Mouse (Mus musculus) left cerebral cortex, adult 18-20 months (tissue): ENCODE data around the gene Ccdc124. TPM values are rescaled to one million over a fixed set of nuclear protein-coding genes. Genes with fewer than 3 reads are reported as not detected.

Experiments used
- DNase-seq, 2 experiments: peaks; one replicate each; pipeline ENCODE4 v3.0.0; 2021 to 2022; ENCODE audit warnings: low spot score in 2 of 2, mixed read lengths in 1 of 2
- long read RNA-seq, 2 experiments: library from polyadenylated mRNA; stranded (forward); transcript quantifications; one replicate each; pipeline ENCODE4 v2.0.0; 2021
- total RNA-seq, 2 experiments: library from RNA; stranded (reverse); gene quantifications; 2 replicates each; pipeline ENCODE4 v1.2.3; 2021

Ccdc124 gene
- 100 to 1,000 TPM; 101 to 102 TPM for total RNA-seq
- long read RNA-seq, experiment 1, transcript Ccdc124-201 (5 exons, 1,356 nt) = major isoform, 135 of 174 reads
- long read RNA-seq, experiment 1, partial matches to known transcripts = 24 of 174 reads
- long read RNA-seq, experiment 1, other reads (novel, unspliced or antisense) = 15 of 174 reads
- long read RNA-seq, experiment 2, transcript Ccdc124-201 (5 exons, 1,356 nt) = major isoform, 133 of 165 reads
- long read RNA-seq, experiment 2, partial matches to known transcripts = 24 of 165 reads
- long read RNA-seq, experiment 2, other reads (novel, unspliced or antisense) = 8 of 165 reads

DNA sequence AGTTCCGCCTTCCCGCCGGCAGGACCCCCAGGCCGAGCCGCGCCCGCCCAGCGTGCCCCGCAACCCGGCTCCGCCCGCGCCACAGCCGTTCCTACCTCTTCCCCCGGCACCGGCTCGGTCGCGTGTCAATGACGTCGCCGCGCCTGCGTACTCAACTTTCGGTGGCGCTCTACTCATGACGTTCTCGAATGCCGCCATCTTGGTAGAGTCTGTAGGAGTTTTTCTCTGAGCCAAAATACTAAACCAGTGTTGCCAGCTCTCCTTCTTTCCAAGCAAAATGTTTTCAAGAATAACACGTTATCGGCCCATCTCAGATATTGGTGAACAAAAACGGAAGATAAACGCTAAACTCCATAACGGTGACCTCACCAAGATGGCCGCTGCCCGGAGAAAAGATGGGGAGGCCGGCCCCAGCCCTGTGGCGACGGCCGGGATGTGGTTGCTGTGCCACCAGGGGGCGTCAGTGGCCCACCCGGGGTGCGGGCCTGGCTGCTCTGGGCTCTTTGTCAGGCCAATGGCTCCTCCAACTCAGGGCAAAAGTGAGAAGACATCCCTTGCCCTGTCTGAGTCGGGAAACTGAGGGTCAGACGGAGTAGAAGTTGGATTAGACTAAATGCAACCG is at the start of gene Ccdc124:
TSS of gene Ccdc124 (minus strand) at position 572 of the 622 bp plus-strand sequence.
- peak; percentile 95 to 96 for DNase-seq

DNA sequence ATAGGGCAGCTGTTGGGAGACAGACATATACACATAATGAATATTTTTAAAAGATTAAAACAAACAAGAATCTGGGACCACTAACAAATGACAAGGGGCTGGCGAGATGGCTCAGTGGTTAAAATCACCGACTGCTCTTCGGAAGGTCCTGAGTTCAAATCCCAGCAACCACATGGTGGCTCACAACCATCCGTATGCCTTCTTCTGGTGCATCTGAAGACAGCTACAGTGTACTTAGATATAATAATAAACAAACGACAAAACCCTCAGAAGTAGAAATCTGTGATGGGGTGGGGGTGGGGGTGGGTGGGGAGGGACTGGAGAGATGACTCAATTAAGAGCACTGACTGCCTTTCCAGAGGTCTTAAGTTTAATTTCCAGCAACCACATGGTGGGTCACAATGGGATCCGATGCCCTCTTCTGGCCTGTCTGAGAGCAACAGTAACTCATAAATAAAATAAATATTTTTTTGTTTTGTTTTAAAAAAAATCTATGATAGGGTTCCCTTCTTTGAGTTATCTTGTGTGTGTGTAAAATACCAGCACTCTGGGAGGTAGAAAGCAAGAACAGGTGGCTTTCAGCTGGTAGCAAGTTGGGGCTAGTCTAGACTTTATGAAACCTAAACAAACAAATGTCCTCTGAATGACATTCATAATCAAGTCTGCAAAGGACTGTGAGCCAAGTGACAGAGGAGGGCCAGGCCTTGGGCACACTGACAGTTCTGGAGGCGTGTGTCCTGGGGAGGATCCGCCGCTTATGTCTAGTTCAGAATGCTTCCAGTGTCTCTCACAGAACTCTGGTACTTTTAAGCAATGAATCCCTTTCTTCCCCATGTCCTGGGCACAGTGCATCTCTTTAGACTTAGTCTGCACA is 46.6 kb upstream of the Ccdc124 start:
- DNase-seq = peak in 1 of 2 experiments; percentile 56

GRCm38 (mm10) chr8:70914704-70915103 is 41.0 kb upstream of the Ccdc124 start:
- no peak for DNase-seq

- no peak for DNase-seq
Observed at GRCm38 (mm10) chr8:70913523-70913922, 39.8 kb upstream of the Ccdc124 start.

- DNase-seq = no peak
Observed at GRCm38 (mm10) chr8:70912955-70913354, 39.2 kb upstream of the Ccdc124 start.

- no peak for DNase-seq
Observed at GRCm38 (mm10) chr8:70911596-70911995, 37.9 kb upstream of the Ccdc124 start.

DNA sequence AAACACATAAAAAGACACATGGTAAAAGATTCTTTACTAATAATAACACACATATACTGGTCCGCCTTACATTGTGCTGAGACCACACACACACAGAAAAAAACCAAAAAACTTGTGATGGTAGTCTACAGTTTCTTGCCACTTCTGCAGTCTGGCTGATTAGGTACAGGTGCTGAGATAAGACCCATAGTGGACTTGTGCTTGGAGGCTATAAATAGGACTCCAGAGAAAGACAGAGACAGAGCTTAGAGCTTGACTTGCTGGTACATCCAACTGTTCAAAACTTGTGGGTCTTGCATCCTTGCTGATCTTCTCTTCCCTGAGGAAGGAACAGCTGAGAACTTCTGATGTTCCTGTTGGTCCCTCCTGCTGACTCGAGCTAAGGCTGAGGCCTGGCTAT is 33.8 kb upstream of the Ccdc124 start:
- DNase-seq = no peak

DNA sequence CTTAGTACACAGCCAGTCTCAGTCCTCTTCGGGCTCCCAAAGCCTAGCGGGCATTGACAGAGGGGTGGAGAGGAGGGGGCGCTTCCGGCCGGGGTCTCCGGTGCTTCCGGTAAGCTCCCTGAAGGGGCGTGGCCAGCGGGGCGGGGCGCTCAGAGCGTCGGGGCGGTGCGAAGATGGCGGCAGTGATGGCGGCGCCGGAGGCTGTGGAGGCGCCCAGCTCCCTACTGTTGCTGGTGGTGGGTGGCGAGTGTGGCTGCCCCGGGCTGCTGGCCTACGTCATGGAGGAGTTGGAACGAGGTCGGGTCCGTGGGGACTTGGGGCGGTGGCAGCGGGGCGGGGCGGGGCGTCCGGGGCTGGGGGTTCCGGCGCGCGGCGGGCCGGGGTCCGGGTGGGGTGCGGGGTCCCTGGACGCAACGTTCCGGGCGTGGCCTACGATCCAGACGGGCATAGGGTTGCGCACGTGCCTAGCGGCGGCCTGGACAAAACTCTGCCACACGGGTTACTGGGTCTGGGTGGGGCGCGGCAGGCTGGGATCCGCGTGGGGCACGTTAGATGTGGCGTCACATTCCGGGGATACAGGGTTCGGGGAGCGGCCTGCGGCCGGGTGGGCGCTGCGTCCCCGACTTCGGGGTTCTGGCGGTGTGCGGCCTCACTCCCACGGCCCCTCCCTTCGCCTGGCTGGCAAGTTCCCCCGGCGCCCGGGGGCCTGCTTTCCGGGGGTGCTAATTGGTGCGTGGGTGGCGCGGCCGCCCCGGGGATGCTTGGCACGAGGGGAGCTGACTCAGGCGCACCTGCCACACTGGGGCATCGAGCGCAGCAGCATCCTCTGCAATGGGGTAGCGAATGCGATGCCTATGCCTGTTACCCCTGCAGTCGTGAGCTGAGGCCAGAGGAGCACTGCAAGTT is 32.3 kb upstream of the Ccdc124 start, which contains the start of gene Map1s:
TSS of gene Map1s (plus strand) at position 102 of the 906 bp plus-strand sequence.
- DNase-seq = peak; percentile 78 to 85

GRCm38 (mm10) chr8:70905463-70905830 is 31.7 kb upstream of the Ccdc124 start:
- no peak for DNase-seq

DNA sequence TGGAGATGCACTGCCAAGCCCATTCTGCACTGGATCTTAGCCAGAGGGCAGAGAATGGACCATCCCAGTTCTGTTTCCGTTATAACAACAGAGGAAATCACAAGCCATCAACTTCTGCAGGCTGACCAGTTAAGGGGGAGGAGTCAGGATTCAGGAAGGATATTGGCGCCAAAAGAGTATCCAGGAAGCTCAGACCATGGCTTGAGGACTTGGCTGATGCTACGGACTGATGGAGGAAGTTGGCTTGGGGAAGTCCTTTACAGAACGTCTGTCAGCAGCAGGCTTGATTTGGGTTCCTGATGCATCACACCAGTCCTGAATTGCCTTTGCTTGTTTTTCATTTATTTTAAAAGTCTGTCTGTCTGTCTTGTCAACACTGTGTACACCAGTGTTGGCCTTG is 30.8 kb upstream of the Ccdc124 start:
- no peak for DNase-seq

- DNase-seq = no peak
Observed at GRCm38 (mm10) chr8:70903582-70903981, 29.8 kb upstream of the Ccdc124 start.

GRCm38 (mm10) chr8:70903112-70903511 is 29.4 kb upstream of the Ccdc124 start:
- DNase-seq = no peak

- no peak for DNase-seq
Observed at GRCm38 (mm10) chr8:70902211-70902610, 28.5 kb upstream of the Ccdc124 start.

DNA sequence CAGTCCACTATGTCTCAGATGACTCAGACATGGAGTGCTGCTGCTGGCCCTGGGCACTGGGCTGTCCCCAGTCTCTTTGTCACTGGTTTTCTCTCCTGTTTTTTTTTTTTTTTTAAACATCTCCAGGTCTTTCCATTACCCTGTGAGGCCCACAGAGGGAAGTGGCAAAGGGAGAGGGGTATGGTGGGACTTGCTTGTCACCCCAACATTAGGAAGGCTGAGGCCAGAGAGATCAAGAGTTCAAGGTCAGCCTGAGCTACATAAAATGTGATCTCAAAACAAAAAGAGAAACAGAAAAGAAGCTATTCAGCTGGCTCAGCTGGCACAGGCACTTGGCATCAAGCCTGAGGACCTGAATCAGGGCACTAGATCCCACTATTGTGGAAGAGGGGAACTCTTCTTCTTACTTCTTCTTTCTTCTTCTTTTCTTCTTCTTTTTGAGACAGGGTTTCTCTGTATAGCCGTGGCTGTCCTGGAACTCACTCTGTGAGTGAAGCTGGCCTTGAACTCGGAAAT is 27.2 kb upstream of the Ccdc124 start:
- no peak for DNase-seq

- DNase-seq = no peak
Observed at GRCm38 (mm10) chr8:70899226-70899625, 25.5 kb upstream of the Ccdc124 start.

DNA sequence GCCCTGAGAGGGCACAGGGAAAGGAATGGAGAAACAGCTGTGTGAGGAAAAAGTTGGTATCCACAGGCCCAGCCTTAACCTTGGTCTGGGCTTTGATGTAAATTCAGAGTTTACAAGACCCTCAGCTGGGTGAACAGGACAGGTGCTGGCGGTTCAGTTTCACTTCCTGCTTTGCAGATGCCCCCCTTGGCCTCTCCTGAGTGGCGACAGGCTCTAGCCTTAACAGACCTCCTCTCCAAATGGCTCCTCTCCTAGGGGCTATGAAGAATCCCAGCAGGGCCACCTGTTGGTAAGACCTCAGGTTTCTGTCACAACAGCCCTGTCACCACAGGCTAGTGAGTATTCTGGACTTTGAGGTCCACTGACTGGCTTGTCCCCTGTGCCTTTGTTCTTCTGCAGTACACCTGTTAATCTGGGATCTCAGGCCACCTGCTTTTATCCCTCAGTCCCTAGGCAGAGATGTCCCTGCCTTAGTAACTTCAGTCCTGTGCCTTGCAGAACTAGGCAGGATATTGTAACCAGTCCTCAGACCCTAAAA is 25.0 kb upstream of the Ccdc124 start:
- no peak for DNase-seq

- peak; percentile 83 to 88 for DNase-seq
Observed at GRCm38 (mm10) chr8:70897681-70898413, 24.1 kb upstream of the Ccdc124 start.

DNA sequence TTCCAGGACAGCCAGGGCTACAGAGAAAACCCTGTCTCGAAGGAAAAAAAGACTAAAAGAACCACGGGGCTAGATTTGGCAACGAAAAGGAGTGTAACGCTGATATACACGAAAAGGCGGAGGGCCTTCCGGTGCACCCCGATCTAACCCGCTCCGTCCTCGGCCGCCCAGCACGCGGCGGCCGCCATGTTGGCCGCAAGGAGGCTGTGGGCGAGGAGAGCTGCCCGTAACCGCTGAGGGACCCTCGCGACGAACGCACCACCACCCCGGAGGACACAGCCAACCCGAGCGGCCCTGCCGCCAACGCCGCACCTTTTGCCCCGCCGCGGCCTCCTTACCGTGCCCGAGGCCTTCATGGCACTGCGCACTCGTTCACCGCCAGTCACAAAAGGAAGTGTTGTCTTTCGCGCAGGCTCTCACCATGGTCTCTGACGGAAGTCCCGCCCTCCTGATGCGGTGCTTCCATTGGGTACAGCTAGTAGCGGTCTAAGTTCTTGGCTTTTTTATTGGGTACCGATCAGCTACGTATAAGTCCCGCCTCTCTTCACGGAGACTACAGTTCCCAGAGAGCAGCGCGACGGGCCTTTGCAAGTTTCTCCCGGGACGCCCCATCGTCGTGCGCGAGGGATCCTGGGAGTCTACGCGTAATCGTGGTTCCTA is 23.4 kb upstream of the Ccdc124 start, which contains the start of gene Rpl18a:
TSS of gene Rpl18a (minus strand) at position 392 of the 660 bp plus-strand sequence.
- peak; percentile 95 to 97 for DNase-seq
